Mouse (Mus musculus) ovary, postnatal 14 days (tissue): ENCODE data around the gene Unc119.
A peak's percentile ranks its signal among the peaks of the same experiment; 100 is the strongest.

Experiments used
- DNase-seq: peaks from one replicate; pipeline ENCODE4 v3.0.0; 2022; ENCODE audit warnings: low spot score

Gene Unc119

DNA sequence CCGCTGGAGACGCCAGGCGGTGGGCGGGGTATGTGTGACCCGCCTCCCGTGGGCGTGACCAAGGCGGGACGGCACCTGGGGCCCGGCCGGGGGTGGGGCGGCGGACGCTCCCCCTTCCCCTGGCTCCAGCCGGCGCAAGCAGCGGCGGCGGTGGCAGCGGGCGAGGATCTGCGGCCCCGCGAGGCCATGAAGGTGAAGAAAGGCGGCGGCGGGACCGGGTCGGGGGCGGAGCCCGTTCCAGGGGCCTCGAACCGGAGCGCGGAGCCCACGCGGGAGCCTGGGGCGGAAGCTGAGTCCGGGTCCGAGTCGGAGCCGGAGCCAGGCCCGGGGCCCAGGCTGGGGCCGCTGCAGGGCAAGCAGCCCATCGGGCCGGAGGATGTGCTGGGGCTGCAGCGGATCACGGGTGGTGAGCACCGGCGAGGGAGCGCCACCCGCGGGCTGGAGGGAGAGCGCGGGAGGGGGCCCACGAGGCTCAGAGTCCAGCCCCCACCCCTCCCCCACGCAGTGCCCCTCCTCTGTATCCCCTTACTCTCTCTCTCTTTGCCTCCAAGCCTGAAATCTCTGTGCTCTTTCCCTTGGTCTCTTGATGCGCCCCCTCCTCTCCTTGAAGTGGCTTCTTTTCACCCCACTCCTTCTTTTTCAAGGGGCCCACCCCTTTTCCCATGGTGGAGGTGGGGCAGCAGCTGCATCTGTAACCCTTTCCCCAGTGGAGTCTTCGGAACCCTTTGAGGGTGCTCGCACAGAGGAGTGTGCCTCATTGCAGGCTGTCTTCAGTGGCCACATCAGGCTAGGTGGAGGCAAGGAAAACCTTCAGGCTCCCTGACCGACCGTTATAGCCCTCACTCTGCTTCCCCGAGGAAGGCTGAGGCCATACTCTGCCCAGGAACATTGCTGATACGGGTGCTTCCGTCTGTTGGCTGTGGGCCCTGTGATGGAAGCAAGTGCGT, at the start of gene Unc119:
Gene Unc119 (plus strand): TSS at position 102 of the 947 bp plus-strand sequence.
- DNase-seq = peak; percentile 67

DNA sequence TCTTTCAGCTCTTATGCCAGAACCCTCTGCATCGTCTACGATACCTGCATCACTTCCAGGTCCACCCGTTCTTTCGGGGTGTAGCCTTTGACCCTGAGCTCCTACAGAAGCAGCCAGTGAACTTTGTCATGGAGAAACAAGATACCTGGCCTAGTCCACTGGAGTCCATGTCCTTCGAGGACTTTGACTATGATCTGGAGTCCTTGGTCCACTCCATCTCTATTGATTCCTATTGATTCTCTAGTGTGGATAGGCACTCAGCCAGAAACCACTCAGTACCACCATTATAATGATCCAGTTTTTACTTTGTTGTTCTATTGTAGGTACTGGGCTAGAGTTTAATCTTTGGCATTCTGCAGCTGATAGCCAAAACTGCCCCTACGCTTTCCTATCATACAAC, 48.7 kb upstream of the Unc119 start:
- DNase-seq = no peak

DNA sequence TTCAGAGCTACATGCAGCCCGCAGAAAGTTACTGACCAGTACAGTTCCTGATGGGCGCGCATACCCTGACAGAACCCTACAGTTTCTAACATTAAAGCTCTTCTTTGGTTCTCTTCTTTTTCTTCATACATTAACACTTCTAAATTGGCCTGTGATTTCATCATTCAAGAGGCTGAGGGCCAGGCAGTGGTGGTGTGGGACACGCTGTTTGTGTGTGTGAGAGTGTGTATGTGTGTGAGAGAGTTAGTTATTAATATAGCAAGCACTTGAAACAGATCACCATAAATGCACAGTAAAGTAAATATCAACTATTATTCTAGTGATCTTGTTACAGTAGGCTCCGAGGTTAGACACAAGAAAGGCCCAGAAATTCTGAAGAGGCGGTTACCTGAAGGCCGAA, 42.4 kb upstream of the Unc119 start:
- DNase-seq = no peak

DNA sequence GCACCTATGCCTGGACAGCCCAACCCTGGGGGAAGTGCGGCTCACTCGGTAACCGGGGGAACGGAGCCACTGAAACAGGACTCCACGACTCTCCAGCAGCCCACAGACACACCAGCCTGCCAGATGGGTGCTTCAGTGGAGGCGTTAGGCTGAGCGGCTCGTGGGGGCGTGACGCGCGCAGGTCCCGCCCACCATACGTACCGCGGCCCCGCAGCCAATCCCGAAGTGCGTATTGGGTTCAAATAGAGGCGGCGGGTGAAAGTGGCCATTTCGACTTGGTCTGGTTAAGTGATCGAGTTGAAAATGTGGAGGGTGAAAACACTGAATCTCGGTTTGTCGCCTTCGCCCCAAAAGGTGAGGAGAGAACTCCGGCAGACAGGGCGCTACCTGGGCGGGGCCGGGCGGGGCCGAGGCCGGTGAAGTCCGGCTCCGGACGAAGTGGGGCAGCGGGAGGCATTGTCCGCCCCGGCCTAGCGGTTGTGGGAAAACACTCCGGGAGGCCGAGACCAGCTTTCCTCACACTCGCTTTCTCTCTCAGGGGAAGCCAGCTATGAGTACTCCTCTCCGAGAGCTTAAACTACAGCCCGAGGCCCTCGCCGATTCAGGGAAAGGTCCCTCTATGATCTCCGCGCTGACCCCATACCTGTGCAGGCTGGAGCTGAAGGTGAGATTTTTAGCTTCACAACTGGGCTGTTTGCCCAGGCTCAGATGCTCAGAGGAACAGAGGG, 41.8 kb upstream of the Unc119 start, which contains the start of gene Spag5:
Gene Spag5 (plus strand): TSS at position 173 of the 728 bp plus-strand sequence.
- peak; percentile 87 for DNase-seq

DNA sequence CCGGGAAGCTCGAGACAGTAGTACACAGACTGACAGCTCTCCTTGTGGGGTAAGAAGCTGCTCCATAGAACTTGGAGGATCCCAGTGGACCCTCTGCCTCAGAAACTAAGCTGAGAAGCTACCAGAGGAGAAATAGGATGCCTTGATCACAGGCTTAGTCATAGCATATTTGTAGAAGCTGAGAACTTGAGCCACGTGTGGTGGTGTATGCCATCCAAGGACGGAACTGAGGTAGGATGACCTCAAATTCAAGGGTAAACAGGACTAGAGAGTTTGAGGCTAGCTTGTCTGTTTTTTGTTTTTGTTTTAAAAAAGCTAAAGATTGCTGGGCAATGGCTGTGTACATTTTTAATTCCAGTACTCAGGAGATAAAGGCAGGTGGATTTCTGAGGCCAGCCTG, 38.0 kb upstream of the Unc119 start:
- no peak for DNase-seq

DNA sequence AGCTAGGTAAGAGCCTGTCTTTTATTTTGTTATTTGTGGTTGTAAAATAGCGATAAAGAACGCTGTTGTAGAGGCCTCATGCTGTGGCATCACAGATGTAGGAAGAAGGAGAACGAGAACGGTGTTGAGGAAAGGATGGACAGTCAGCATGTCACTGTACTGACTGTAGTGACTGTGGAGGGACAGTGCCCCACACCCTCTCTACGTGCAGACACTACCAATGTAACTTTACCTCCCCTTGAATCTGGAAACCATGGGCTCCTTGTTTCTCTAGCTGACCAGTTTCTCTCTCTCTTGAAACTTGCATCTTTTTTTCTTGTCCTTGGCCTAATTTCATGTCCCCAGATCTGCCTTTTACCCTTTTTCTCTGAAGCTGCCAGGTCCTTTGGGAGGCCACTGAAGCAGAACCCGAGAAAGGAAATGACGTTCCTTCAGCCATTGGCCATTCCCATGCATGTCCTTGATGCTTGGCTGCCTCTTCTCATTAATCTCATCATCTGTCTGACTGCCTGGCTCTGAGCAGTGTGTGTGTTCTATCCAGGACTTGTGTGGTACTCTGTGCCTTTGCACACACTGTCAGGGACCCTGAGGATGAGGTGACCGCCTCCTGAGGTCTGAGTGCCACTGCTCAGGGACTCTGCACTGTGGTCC, 32.3 kb upstream of the Unc119 start:
- no peak for DNase-seq

DNA sequence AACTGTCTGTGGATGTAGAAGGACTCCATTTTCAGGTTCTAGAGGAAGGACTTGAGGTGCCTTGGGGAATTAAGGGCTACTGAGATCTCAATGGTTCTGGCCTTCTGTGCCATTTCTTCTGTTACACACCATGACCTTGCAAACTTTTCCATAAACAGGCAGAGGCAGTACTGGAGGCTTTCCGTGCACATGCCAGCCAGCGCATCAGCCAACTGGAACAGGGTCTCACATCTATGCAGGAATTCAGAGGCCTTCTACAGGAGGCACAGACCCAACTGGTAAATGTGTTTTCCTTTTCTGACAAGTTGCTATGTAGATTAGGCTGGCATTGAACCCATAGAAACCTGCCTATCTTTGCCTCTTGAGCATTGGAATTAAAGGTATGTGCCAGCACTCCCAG, 29.6 kb upstream of the Unc119 start:
- DNase-seq = no peak

DNA sequence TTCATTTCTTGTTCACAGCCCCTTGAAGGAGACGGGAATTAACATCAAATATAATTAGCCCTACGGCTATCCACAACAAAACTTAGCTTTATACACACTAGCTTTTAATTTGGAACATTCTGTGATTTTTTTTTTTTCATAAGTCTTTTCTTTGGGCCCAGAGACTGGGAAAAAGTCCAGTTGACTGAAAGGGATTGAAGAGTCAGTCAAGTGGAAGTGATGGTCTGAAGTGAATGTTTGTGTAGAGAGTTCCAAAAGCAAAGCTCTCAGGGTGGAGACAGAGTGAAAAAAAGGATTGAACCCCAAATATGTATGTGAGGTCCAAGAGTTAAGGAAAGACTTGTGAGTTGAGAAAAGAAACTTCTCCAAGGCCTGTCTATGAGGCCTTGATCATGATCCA, 24.9 kb upstream of the Unc119 start:
- no peak for DNase-seq

DNA sequence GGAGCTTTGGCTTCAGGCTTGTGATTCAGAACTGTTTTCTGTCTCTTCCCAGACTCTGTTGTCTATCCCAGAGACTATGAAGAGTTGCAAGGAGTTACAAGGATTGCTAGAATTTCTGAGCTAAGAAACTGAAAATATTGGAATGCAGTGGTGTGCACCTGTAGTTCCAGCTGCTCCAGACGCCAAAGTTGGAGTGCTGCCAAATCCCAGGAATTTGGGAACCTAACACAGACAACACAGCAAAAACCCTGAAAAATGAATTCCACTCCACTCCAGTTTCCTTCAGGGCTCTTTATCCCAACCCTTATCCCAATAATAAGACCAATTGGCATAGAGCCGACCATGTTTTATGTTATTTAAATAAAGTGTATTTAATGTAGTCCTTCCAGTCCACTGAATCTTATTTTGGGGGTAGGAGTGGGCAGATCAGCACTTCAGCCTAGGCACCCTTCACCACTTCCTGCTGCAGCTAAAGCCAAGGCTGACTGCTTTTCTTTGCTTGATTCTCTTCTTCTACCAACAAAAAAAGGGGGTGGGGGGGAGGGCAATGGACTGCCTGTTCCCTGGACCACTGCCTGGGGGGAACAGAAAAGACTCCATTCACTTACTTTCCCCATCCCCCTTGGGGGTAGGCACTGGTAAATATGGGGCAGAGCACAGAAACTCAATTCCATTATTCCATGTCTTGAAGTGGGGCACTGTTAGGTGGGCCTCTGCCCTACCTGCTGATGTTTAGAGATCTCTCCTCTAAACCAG, 21.0 kb upstream of the Unc119 start:
- DNase-seq = no peak

DNA sequence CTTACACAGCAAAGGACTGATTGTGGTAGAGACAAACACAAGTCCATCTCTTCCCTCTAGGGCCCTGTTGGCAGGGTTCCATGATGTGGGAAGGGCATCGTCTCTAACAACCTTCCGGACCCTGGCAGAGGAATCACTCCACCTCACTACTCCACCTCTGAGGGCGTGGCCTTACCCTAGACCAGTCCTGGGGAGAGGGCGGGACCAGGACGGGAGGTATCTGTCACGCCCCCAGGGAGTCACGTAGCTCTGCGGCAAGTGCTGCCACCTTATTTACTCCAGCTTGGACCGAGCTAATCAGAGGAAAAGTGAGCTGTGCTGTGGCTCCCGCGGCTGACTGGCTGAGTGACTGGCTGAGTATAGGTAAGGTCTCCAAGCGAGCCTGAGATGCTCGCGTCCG, 20.4 kb upstream of the Unc119 start, which contains the start of gene Aldoc:
Gene Aldoc (plus strand): TSS at position 109 of the 400 bp plus-strand sequence.
- DNase-seq = peak; percentile 57

DNA sequence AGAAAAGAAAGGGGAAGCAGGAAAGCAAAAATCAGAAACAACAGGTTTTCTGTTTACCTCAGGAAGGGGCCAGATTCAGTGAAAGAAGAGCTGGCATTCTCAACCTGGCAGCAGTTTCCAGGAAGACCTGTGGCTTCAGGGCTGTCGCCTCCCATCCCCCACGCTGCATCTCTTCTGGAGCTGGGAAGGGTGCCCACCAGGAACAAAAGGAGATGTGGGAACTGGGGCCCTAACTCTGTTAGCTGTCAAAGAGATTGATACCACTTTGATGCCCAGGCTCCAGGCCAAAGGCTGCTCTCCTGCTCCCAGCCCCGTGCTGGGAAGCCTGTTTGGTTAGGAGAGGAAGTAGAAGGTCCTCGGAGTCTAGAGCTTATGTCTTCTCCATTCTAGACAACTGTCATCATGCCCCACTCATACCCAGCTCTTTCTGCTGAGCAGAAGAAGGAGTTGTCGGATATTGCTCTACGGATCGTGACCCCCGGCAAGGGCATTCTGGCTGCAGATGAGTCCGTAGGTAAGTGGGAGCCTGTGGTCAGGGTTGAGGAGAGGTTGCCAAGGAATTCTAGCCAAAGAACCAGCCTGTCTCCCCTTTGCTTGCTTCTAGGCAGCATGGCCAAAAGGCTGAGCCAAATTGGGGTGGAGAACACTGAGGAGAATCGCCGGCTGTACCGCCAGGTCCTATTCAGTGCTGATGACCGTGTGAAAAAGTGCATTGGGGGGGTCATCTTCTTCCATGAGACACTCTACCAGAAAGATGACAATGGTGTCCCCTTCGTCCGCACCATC, 19.1 kb upstream of the Unc119 start:
- DNase-seq = no peak

DNA sequence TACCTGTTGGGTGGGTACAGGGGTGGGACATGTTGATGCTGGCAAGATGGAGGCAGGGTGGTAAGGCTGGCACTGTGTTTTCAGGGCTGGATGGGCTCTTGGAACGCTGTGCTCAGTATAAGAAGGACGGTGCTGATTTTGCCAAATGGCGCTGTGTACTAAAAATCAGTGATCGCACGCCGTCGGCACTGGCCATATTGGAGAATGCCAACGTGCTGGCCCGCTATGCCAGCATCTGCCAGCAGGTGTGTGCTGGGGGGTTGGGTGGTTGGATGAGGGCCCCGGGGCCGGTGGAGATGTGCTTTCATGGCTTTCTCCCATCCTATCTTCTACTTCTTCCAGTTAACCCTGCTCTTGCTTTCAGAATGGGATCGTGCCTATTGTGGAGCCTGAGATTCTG, 18.3 kb upstream of the Unc119 start:
- DNase-seq = no peak

DNA sequence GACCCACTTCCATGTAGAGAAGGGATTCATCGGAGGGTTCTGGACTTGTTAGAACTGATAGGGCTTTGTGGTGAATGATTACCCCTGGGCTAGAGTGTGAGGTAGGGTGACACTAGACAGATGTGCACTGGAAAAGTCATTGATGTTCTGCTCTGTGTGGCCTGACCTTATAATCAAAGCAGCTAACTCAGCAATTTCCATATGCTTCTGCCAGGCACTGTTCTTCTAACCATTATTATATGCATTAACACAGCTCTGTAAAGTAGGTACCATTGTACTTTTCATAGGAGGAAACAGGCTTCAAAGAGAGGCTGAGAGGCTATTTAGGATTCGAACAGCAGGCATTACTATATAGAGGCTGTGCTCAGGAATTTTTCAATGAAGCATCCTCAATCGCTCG, 16.1 kb upstream of the Unc119 start:
- no peak for DNase-seq

DNA sequence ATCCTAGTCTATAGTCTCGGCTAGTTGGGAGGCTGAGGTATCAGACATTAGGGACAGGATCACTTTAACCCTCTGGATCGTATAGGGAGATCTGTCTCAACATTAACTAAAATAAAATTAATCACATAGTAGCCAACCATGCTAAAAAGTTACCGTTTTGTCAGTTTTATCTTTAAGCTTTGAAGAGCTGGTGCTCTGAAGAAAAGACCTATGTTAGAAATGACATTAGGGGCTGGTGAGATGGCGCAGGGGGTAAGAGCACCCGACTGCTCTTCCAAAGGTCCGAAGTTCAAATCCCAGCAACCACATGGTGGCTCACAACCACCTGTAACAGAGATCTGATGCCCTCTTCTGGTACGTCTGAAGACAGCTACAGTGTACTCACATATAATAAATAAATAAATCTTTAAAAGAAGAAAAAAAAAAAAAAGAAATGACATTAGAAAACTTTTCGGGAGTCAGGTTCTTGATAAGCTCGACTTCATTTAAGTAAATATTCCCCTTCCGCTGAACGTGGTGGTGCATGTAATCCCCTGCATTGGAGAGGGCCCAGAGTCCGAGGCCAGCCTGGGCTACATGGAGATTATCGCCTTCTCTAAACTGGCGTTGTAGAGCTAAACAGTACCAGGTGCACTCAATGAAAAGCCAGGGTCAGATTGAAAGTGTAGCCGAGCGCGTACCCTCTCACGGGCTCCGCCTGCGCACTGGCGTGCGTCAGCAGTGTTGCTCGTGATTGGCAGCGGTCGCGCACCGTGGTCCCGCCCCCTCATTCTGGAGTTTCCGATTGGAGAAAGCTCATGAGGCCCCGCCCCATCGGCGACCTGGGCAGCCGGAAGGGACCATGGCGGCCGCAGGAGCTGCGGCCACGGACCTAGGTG, 15.4 kb upstream of the Unc119 start, which contains the start of gene Pigs:
Gene Pigs (plus strand): TSS at position 782 of the 878 bp plus-strand sequence.
- peak; percentile 90 for DNase-seq

DNA sequence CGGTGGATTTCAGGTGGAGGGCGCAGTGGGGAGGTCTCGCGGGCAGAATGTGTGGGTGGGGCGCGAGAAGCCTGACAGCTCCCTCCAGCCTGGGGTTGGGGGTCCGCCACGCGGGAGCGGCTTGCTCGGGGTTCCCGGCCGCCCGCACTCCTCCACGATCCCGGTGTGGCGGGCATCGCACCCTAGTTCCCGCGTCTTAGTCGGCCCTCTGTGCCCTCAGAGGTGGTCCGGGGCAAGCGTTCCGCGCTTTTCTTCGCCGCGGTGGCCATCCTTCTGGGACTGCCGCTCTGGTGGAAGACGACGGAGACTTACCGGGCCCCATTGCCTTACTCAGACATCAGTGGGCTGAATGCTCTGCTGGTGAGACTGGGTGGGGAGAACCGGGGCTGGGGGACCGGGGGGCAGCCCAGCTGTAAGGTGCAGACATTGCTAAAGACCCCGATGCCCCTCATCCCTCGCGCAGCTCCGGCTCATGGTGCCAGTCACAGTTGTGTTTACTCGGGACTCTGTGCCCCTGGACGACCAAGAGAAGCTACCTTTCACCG, 14.7 kb upstream of the Unc119 start:
- DNase-seq = no peak

DNA sequence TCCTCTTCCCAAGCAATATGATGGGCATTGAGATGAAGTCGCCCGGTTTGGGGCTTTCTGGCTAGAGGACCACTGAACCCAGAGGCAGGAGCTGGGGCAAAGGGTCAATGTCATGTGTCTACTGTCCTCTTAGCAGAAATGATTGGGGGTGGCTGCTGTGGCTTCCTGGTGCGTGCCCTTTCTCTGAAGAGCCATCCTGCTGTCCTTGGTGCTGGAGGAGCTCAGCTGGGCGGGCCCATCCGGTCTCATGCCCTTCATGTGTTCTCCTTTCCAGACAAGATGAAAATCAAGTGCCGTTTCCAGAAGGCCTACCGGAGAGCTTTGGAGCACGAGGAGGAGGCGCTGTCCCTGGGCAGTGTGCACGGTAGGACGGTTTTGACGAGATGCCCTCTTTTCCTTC, 10.6 kb upstream of the Unc119 start:
- no peak for DNase-seq

DNA sequence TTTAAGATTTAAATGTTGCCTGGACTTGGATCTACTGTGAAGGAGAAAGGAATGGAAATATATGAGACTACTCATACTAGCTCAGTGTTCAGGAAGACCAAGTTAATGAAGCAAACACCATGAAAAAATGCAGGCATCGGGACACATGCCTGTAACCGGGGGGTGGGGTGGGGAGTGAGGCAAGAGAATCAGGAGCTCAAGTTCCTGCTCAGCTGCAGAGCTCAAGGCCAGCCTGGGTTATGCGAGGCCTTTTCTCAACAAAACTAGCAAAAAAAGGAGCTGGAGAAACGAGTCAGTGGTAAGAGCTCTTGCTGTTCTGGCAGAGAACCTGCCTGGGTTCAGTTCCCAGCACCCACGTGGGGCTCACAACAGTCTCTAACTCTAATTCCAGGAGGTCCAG, 9.3 kb upstream of the Unc119 start:
- no peak for DNase-seq

DNA sequence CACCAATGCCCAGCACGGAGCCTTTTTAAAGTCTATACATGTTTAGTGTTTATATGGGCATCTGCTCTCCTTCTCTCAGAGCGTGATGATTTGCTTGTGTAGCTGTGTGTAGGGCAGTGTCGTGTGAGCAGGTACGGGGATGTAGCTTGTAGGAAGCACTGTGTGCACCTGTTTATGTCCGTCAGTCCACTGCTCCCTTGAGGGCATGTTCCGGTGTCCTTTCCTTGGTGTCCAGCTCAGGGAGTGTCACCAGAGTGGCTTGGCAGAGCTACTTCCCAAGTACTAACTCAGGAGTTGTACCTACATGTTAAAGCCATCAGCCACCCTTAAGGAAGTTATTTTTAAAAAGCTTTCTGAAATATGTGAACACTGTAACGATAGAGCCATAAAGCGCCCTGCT, 6.2 kb upstream of the Unc119 start:
- DNase-seq = no peak

DNA sequence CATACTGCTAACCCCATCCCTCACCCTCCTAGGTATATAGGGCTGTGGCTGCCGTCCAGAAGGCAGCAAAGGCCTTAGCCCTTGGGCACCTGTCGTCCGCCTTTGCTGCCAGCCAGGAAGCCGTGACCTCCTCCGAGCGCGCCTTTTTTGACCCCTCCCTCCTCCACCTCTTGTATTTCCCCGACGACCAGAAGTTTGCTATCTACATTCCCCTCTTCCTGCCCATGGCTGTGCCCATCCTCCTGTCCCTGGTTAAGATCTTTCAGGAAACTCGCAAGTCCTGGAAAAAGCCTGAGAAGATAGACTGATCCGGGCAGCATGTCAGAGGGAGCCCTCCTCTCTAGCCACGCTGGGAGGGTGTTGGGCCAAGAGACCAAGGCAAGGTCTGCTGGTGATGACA, 1.6 kb upstream of the Unc119 start:
- DNase-seq = no peak
